Mouse (Mus musculus): ENCODE measurements around the gene Zdhhc19.
"Not testable (repeated sequence)": the region's sequence is repeated elsewhere in the genome, so short reads cannot be mapped to it uniquely, and the experiment has no call there.

Zdhhc19 gene

DNA sequence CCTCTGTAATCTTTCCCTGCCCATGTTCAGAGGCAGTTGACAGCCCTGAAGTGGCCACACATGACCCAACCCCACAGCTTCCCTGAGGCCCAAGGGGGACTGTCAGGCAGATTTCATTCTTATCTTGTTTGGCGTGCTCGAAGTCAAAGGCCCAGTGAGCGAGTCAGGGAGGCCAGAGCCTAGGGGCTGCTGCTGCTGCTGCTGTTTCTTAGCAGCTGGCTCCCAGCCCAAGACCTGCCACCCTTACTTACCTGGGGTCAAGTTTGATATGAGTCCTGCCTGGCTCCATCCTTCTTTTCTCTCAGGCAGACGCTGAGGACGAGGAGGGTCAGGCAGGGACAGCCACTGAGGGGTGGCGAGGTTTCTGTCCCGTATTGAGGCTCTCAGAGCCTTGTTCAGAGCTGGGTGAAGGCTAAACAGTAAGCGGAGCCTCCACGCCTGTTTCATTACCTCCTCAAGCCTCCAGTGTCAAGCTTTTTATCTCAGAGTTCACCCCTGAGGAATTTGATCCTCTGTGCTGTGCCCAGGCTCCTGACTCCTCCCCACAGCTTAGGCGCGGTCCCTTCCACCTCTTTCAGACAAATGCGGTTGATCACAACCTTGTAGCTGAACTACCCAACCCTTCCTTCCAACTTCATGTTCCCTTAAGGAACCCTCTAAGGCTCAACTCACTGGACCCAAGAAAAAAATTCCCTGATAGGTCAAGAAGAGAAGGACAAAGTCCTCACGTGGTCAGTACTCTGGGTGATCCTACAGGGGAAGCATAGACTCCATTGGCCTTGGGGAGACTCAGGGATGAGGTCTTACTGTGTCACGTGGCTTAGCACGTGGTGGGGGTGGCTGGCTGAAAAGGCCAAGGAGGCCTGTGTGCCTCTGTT, 8.6 kb upstream of the Zdhhc19 start, which contains the start of gene Slc51a:
Slc51a (minus strand) TSS at position 646 of the 878 bp plus-strand sequence.
- DNase-seq (ENCODE audit: low read depth, low spot score) = no peak

DNA sequence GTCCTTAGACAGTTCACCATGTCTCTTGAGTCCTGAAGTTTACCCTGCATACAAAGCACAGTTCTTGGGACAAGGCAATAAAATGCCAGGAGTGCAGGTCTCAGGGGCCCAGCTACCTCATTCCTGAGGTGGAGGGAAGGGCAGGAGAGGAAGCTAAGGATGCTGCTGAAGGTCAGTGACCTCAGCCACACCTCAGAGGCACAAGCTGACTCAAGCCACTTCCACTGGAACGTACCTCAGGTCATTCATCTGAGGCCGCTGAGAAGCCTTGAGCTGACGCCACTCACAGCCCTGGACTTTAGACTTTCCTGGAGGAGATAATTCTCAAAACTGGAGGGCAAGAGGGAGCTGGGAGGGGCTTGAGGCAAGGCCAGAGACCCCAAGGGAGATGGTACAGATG, 7.1 kb upstream of the Zdhhc19 start:
- DNase-seq (ENCODE audit: low read depth, low spot score) = no peak

DNA sequence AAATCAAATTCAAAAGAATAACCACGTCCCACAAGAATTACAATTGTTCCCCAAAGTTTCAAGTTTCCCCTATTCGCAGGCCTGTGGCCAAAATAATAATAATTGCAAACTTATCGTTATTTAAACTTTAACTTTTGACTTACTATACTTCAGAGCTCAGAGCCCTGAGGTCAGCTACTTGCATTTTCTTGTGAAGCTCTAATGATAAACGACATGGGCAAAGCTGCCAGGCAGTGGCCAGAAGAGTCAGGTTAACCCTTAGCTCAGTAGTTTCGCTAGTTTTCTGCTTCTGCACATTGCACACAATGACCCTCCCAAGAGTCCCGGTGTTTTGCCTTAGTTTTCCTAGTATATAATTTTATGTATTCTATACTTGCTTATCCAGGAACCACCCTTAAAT, 1.7 kb upstream of the Zdhhc19 start:
- not testable (repeated sequence) for DNase-seq (ENCODE audit: low read depth, low spot score)

DNA sequence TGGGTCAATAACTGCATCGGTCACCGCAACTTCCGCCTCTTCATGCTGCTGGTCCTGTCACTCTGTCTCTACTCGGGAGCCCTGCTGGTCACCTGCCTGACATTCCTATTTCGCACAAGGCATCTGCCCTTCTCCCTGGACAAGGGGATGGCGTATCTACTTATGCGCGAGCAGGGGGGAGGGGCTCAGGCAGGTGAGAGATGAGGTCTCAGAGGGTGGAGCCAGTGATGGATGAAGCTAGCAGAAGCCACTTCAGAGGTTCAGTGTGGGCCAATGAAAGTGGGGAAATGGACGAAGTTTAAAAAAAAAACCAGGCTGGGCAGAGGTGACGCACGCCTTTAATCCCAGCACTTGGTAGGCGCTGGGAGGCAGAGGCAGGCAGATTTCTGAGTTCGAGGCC, 2.9 kb downstream of the Zdhhc19 start:
- no peak for DNase-seq (ENCODE audit: low read depth, low spot score)

DNA sequence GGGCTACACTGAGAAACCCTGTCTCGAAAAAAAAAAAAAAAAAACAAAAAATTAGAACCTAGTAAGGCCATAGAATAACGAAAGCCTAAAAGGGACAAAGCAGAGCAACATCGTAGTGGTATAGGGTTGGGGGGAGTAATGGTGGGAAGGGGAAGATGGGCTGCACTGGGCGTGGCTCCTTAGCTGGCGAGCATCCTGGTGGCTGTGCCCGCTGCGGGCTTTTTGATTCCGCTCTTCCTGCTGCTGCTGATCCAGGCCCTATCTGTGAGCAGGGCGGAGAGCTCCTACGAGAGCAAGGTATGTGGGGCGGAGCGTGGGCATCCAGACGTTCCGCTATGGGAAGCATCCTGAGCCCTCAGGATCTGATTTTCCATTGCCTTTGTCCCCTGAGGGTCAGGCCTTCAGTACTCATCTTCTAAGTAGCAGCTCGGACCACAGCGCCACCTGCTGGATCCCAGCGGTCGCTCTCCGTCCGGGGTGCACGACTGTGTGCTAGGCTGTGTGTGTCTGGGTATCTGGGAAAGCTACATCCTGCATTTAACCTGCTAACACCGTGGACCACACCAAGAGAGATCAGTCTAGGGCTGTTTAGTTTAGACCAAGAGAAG, 3.5 kb downstream of the Zdhhc19 start:
- DNase-seq (ENCODE audit: low read depth, low spot score) = peak; percentile 60

DNA sequence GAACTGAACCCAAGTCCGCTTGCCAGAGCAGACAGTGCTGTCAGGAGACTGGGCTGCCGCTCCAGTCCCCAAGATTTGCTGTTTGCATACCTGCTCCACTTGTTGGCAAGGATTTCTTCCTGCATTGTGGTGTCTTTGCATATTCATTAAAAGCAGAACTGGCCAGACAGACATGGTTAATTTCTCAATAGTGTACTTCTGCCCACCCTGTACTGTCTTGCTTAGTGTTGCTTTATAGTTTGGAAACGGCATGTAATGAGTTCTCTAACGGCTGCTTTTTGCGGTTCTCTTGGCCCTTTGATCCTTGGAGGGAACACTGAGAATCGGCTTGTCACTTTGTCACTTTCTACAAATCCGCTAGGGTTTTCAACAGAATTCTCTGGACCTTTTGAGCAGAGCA, 5.4 kb downstream of the Zdhhc19 start:
- no peak for DNase-seq (ENCODE audit: low read depth, low spot score)

DNA sequence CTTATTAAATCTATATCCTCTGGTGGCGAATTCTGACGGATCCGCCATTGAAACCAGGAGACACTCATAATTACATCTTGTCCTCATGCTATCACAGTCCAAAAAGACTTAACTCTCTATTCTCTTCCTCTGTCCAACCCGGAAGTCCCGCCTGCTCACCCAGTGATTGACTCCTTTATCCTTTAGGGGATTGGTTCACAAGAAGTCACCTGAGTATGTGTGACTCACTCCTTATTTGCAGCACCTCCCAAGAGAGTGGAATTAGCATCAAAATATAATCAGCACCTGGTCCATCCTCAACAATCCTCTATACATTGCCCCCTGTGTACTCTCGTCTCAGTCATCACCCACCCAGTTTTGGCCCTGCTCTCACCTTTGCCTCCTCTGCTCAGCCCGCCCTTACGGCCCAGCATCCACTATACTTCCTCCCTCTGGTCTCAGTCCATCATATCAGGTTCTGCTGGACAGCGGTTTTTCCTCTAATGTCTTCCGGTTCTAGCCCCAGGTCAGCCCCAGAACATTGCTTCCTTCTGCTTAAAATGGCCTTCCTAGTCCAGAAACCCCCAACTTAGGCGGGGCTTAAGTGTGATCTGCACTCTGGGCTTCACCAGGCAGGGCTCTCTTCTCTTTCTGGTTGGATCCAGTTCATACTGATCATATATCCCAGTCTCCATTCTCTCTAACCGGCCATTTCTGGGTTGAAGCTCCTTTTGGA, 6.7 kb downstream of the Zdhhc19 start:
- DNase-seq (ENCODE audit: low read depth, low spot score) = no peak

DNA sequence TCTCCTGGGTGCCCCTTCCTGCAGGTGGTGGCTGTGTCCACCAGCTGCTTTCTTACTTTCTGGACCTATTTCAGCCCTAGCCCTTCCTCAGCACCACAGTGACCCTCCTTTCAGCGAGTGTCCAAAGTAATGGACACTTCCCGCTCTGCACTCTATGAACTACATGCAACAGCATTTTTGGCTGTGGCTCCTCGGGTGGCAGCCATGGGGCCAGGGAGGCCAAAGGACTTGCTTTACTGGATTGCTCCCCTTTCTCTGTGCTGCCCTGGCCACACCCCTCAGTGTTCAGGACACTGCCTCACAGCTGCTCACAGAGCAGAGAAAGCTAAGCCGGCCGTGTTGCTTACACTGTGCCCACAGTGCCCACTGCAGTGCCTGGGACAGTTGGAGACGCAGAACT, 7.6 kb downstream of the Zdhhc19 start:
- DNase-seq (ENCODE audit: low read depth, low spot score) = no peak

DNA sequence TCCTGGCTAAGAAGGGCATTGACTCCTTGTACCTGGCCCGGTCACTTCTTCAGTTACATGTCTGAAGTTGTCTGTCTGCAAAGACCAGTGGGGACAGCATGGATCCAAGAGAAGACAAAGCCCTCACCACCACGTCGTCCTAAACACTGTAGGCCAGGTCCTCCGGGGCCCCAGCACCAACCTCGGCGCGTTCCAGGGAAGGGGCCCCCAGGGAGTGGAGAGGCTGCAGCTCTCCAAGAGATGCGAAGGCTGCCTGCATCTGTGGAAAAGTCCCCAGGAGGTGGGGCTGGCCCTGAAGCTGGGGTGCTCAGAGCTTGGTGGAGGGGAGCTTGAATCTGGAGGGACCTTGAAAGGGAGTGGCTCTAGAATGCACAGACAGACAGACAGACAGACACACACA, 10.2 kb downstream of the Zdhhc19 start:
- no peak for DNase-seq (ENCODE audit: low read depth, low spot score)

DNA sequence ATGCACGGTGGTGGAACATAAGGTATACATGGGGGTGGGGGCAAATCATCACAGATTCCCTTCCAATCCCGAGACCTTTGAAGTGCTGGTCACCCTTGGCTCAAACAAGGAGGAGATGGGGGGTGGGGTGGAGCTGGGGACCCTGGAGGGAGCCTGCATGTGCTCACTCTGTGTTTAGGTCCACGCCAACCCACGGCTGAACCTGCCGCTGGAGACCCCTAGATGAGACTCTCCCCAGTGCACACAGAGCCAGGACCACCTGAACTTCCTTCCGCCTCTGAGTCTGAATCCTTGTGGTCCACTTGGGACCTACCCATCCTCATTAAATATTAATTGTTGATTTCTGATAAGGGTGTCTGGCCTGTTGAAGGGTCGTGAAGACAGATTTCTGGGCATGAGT, 10.8 kb downstream of the Zdhhc19 start:
- DNase-seq (ENCODE audit: low read depth, low spot score) = no peak

DNA sequence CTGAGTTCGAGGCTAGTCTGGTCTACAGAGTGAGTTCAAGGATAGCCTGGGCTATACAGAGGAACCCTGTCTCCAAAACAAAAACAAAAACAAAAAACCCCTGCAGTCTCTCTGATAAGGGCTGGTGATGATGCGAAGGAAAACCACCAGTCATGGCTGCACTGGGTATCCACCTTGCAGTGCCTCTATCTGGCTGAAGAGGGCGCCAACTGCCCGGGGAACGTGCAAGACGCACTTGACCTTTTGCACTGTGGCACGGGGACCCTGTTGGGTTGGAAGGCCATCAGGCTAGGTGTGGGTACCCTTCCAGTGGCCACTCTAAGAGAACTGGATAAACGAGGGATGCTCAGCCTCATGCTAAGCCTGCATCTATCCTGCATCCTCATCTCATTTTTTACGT, 11.3 kb downstream of the Zdhhc19 start:
- no peak for DNase-seq (ENCODE audit: low read depth, low spot score)

DNA sequence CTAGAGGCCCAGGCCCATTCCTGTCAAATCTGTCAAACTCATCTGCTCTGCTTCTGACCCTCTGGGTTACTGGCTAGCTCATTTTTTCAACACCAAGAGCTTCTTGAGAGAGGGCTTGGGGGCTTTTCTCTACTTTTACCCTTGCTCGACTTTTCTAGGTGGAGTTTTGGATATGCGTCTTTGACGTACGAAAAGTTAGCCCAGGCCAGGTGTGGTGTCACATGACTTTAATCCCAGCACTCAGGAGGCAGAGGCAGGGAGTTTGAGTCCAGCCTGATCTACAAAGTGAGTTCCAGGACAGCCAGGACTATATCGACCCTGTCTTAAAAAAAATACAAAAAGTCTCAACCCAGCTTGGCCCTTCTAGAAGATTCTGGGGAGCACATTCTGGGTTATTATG, 12.0 kb downstream of the Zdhhc19 start:
- no peak for DNase-seq (ENCODE audit: low read depth, low spot score)

DNA sequence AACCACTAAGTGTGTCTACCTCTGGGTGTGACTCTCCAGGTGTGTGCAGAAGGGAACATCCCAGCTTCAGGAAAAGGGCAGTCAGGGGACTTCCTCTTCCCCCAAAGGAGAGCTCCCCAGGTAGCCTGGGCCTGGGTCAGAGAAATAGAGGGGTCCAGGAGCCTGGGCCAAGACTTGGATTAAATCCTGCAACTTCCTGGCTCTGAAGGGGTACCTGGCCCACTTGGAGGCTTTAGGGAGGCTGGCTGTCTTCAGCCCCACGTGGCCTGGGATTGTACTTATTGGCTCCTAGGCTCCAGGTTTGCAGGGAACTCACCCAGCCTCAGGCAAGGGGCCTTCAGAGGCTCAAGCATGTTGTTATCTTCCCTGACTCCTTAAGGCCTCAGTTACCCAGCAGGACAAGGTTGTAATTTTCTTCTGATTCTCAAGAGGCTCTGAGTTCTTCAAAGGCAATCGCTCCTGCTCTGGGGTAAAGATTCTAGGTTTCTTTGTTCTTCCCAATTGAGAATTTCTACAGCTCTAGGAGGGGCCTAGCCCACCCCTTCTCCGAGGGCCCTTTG, 12.5 kb downstream of the Zdhhc19 start:
- no peak for DNase-seq (ENCODE audit: low read depth, low spot score)

DNA sequence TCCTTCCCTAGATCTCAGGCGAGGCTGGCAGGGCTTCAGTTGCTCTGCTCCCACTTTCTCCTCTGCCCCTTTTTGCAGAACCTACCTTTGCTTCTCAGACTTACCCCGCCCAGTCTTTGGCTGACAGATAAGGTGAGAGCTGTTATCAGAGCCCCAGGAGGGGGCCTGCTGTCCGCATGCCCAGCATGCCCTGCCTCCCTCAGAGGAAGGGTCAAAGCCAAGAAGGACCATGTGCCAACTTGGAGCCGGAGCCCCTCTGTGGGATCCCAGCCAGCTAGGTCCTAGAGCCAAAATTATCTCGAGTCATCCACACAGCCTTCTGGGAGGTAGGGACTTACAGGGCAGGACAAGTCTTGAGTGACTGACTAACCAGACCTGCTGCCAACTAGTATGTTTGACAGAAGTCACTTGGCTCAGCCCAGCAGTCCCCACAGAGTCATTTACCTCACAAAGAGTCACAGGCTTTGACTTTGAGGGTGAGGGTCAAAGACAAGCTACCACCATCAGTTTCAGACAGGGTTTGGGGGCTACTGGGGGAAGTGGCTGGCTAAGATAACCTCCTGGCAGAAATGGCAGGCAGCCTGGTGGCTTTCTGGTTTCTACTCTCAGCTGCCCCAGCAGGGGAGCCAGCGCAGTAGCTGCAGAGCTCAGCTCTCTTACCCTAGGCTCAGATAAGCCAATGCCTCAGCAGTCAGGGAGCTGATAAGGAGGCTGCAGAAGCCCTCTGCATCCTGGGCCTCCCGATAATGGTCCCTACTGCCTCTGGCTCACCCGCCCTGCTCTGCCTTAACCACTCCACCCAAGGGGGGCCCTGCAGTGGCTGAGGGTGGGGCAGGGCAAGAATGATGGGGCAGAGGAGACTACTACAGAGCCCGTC, 13.2 kb downstream of the Zdhhc19 start:
- no peak for DNase-seq (ENCODE audit: low read depth, low spot score)

DNA sequence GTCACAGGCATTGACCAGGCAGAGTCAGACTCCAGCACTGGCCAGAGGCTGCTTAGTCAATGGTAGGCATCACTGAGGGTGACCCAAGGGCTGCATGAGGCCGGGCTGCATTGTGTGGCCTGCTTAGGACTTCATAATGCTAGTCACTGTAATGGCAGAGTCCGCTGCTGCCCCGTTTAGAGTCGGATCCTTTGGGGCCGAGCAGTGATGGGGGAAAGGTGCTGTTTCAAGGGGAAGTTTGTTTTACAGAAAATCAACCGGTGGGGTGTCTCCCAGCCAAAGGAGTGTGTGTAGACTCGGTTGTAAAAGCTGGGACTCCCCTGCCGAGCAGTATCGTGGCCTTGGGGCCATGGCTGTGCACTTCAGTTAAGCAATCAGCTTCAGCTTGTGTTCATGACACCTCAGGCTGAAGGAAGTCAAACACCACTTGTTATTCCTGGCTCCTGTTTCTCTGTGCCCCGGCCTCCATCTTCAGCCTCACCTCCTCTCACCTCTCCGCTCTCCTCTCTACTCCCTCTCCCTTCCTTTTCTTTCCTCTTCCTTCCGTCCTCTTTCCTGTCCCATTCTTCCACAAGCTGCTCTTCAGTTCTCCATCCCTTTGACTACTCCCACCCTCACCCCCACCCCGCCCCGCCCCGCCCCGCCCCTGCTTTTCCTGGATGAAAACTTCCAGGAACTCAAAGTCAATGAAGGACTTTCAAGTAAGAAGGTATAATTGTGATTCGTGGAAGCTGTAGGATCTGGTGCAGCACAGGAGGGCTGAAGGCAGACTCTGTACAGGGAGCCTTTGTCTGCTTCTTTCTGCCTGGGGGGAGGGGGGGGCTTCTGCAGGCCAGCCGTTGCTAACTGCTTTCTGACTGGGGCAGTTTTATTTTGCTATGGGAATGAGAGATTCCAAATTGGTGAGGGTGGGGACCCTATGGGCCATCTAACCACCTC, 14.6 kb downstream of the Zdhhc19 start:
- no peak for DNase-seq (ENCODE audit: low read depth, low spot score)

DNA sequence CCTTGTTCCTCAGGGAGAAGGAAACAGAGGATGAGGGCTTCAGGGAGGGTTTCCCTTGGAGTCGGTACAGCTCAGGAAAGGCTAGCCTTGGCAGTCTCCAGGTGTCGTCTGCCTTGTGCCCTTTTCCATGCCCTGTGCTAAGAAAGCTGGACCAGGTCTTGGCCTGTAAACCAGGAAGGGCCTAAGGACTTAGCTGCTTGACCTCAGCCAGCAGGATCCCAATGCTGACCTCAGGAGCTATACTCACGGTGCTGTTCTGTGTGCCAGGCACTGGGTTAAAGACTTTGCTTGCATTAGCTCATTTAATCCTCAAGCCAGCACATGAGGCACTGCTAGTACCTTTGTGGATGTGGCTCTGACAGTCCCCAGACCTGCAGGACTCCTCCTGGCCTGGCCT, 15.3 kb downstream of the Zdhhc19 start:
- no peak for DNase-seq (ENCODE audit: low read depth, low spot score)

DNA sequence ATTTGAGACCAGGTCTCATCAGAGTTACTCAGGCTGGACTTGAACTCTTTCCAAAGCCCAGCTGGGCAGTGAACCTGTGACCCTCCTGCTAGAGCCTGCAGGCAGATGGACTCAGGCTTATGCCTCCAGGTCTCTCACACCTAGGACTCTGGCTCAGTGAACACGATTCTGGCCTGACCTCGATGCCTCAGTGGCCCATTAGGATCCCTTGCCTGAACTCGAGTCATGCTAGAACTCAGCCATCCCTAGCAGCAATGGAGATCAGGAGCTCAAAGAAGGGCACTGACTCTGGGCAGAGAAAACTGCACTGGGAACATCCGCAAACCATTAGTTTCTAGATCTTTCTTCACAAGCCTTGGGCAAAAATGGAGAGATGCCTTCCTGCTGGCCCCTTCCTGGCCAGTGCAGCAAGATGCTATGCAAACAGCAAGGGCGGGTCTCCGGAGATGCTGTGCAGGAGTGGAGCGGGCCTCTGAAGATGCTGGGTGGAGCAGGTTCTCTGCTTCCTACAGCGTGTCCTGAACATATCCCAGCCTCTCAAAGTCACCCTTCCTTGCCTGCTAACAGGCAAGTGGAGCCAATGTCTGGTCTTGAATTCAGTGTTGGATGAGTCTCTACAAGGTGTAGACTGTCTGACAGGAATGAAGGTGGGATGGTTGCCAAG, 15.9 kb downstream of the Zdhhc19 start:
- DNase-seq (ENCODE audit: low read depth, low spot score) = no peak

DNA sequence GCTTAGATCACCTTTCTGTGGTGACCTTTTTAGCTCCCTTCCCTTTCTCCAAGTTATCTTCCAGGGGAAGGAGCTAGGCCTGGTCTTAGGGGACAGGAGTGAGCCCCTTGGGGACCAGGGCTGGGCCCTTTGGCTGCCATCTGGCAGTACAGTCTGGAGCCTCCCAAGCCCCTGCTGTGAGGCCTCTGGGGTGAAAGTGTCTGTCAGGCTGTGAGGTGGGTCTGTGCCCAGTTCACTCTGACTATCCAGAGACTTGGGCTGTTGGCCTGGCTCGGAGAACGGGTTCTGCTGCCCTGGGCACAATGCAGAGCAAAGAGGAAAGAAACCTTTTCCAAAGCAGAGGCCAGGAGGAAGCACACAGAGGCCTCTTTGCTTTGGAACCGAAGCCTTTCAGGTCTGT, 16.9 kb downstream of the Zdhhc19 start:
- no peak for DNase-seq (ENCODE audit: low read depth, low spot score)

DNA sequence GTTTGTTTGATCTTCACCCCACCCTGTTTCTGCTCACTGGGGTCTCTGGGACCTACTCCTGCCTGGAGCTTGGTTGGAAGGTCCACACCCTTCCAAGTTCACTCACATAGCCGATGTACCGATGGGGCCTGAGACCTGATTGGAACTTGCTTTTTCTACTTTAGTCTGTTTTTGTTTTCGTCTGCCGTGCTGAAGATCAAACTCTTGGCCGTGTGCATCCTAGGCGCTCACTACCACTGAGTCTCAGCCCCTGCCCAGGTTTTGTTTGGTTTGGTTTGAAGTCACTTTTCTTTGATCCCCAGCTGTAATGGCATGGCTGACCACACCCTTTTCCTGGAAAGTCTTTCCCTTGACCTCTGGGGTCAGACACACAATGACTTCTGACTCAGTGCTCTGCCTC, 17.3 kb downstream of the Zdhhc19 start:
- no peak for DNase-seq (ENCODE audit: low read depth, low spot score)

DNA sequence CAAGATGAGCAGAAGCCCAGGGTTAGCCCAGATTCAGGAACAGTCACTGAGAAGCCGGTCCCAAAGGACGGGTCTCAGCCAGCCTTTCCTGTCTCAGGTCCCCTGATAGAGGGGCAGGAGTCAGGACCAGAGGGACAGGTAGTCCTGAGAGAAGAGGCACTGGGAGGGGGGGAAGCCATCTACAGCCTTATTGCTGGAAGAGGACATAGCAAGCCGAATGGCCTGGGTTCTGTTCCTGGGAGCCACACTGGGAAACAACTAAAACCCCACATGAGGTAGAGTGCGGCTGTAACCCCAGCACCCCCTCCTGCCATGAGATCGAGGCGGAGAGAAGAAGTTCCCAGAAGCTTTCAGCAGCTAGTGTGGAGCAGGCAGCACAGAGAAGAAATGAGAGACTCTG, 17.9 kb downstream of the Zdhhc19 start:
- no peak for DNase-seq (ENCODE audit: low read depth, low spot score)

All from retina, adult 2 months (tissue).